Mouse (Mus musculus): ENCODE measurements around the gene Gm10277. TPM values are rescaled to one million over a fixed set of nuclear protein-coding genes. Genes with fewer than 3 reads are reported as not detected.

The Gm10277 gene
- polyA plus RNA-seq, 1 experiment, result not detected

GRCm38 (mm10) chr11:77785768-77786561 lies 1.6 kb downstream of the Gm10277 start:
- peaks cover 97% of the 10 kb centered on the region for H3K4me1 ChIP-seq
- TF ChIP-seq FLI1 (IDR thresholded peaks at IDR 0.05; ENCODE audit: low read length) (no peak), GATA1 (IDR thresholded peaks at IDR 0.05; ENCODE audit: borderline replicate concordance, low read length) (no peak)
- H3K36me3 ChIP-seq (replicated peaks; ENCODE audit: low read length), result peaks cover 8% of the 10 kb centered on the region
- no peaks in the 10 kb centered on the region for H3K27me3 ChIP-seq (replicated peaks)
- no peaks in the 10 kb centered on the region for H3K9me3 ChIP-seq
- peak overlapping the region; percentile 87 for H3K4me3 ChIP-seq (replicated peaks)

DNA sequence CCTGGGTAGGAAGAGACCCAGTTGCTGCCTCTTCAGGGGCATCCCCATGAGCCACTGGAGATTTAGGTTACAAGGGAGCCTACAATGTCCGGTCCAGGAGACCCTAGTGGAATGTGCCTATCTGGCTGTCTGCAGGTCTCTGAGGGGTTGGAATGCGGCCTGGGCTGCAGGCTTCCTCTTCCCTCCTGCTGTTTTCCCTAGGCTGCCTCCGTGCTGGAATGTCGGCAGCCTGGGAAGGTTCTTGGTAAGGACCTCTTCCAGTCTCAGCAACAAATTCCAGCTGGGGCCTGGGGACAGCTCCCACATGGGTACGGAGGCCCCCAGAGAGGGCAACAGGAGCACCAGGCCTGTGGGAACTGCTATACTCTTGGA lies 2.2 kb downstream of the Gm10277 start:
- Histone ChIP-seq H3K9me3 (no peaks in the 10 kb centered on the region), H3K4me1 (peaks cover 97% of the 10 kb centered on the region), H3K27me3 (replicated peaks) (no peaks in the 10 kb centered on the region), H3K36me3 (replicated peaks; ENCODE audit: low read length) (peaks cover 14% of the 10 kb centered on the region), H3K4me3 (replicated peaks) (peak overlapping the region; percentile 87)
- no peak for TF ChIP-seq FLI1 (IDR thresholded peaks at IDR 0.05; ENCODE audit: low read length)
- no peak for TF ChIP-seq GATA1 (IDR thresholded peaks at IDR 0.05; ENCODE audit: borderline replicate concordance, low read length)

- Histone ChIP-seq H3K4me1 (peaks cover 97% of the 10 kb centered on the region), H3K9me3 (no peaks in the 10 kb centered on the region), H3K27me3 (replicated peaks) (no peaks in the 10 kb centered on the region), H3K4me3 (replicated peaks) (peak overlapping the region; percentile 87), H3K36me3 (replicated peaks; ENCODE audit: low read length) (peaks cover 14% of the 10 kb centered on the region)
- TF ChIP-seq FLI1 (IDR thresholded peaks at IDR 0.05; ENCODE audit: low read length), result no peak
- TF ChIP-seq GATA1 (IDR thresholded peaks at IDR 0.05; ENCODE audit: borderline replicate concordance, low read length), result no peak
Measured at GRCm38 (mm10) chr11:77784894-77785293, 2.7 kb downstream of the Gm10277 start.

- Histone ChIP-seq H3K4me1 (peaks cover 99% of the 10 kb centered on the region), H3K27me3 (replicated peaks) (no peaks in the 10 kb centered on the region), H3K9me3 (no peaks in the 10 kb centered on the region), H3K36me3 (replicated peaks; ENCODE audit: low read length) (peaks cover 20% of the 10 kb centered on the region), H3K4me3 (replicated peaks) (peak overlapping the region; percentile 86)
- TF ChIP-seq GATA1 (IDR thresholded peaks at IDR 0.05; ENCODE audit: borderline replicate concordance, low read length), result no peak
- no peak for TF ChIP-seq FLI1 (IDR thresholded peaks at IDR 0.05; ENCODE audit: low read length)
Measured at GRCm38 (mm10) chr11:77783747-77784646, 3.5 kb downstream of the Gm10277 start.

GRCm38 (mm10) chr11:77783211-77783746 lies 4.3 kb downstream of the Gm10277 start:
- peaks cover 99% of the 10 kb centered on the region for H3K4me1 ChIP-seq

GRCm38 (mm10) chr11:77782104-77782815 lies 5.3 kb downstream of the Gm10277 start:
- Histone ChIP-seq H3K36me3 (replicated peaks; ENCODE audit: low read length) (peaks cover 36% of the 10 kb centered on the region), H3K4me3 (replicated peaks) (no peak overlapping the region), H3K4me1 (peaks cover 99% of the 10 kb centered on the region), H3K9me3 (no peaks in the 10 kb centered on the region), H3K27me3 (replicated peaks) (no peaks in the 10 kb centered on the region)
- TF ChIP-seq GATA1 (IDR thresholded peaks at IDR 0.05; ENCODE audit: borderline replicate concordance, low read length) (no peak), FLI1 (IDR thresholded peaks at IDR 0.05; ENCODE audit: low read length) (no peak)

More at GRCm38 (mm10) chr11:77783211-77783746, 4.3 kb downstream of the Gm10277 start:
- H3K27me3 ChIP-seq (replicated peaks), result no peaks in the 10 kb centered on the region
- H3K9me3 ChIP-seq, result no peaks in the 10 kb centered on the region
- H3K4me3 ChIP-seq (replicated peaks), result peak overlapping the region; percentile 86
- H3K36me3 ChIP-seq (replicated peaks; ENCODE audit: low read length), result peaks cover 26% of the 10 kb centered on the region
- no peak for TF ChIP-seq FLI1 (IDR thresholded peaks at IDR 0.05; ENCODE audit: low read length)

- no peak for TF ChIP-seq FLI1 (IDR thresholded peaks at IDR 0.05; ENCODE audit: low read length)
- TF ChIP-seq GATA1 (IDR thresholded peaks at IDR 0.05; ENCODE audit: borderline replicate concordance, low read length), result no peak
- Histone ChIP-seq H3K4me1 (peaks cover 94% of the 10 kb centered on the region), H3K27me3 (replicated peaks) (no peaks in the 10 kb centered on the region), H3K9me3 (no peaks in the 10 kb centered on the region), H3K4me3 (replicated peaks) (no peak overlapping the region), H3K36me3 (replicated peaks; ENCODE audit: low read length) (peaks cover 43% of the 10 kb centered on the region)
Measured at GRCm38 (mm10) chr11:77781088-77781487, 6.5 kb downstream of the Gm10277 start.

GRCm38 (mm10) chr11:77779240-77779639 lies 8.3 kb downstream of the Gm10277 start:
- no peaks in the 10 kb centered on the region for H3K9me3 ChIP-seq
- TF ChIP-seq GATA1 (IDR thresholded peaks at IDR 0.05; ENCODE audit: borderline replicate concordance, low read length), result no peak
- no peak for TF ChIP-seq FLI1 (IDR thresholded peaks at IDR 0.05; ENCODE audit: low read length)
- H3K36me3 ChIP-seq (replicated peaks; ENCODE audit: low read length), result peaks cover 46% of the 10 kb centered on the region
- no peak overlapping the region for H3K4me3 ChIP-seq (replicated peaks)
- peaks cover 83% of the 10 kb centered on the region for H3K4me1 ChIP-seq
- no peaks in the 10 kb centered on the region for H3K27me3 ChIP-seq (replicated peaks)

GRCm38 (mm10) chr11:77777937-77778336 lies 9.6 kb downstream of the Gm10277 start:
- Histone ChIP-seq H3K36me3 (replicated peaks; ENCODE audit: low read length) (peaks cover 51% of the 10 kb centered on the region), H3K4me3 (replicated peaks) (no peak overlapping the region), H3K4me1 (peaks cover 76% of the 10 kb centered on the region), H3K27me3 (replicated peaks) (no peaks in the 10 kb centered on the region), H3K9me3 (no peaks in the 10 kb centered on the region)
- TF ChIP-seq GATA1 (IDR thresholded peaks at IDR 0.05; ENCODE audit: borderline replicate concordance, low read length), result no peak
- no peak for TF ChIP-seq FLI1 (IDR thresholded peaks at IDR 0.05; ENCODE audit: low read length)
